Mouse (Mus musculus): ENCODE measurements at regions not wholly inside any gene's neighbourhood (a gene's known extent, or its start where the extent isn't known, plus 50 kb on each side); places are given as distances from the start of the nearest gene placed in this dataset.

- TF ChIP-seq HCFC1 (IDR thresholded peaks at IDR 0.05; ENCODE audit: borderline replicate concordance, insufficient read depth, low read length) (no peak), MAFK (IDR thresholded peaks at IDR 0.05; ENCODE audit: insufficient read depth, low read depth, low read length) (no peak), ZNF384 (IDR thresholded peaks at IDR 0.05; ENCODE audit: low read depth, low read length) (no peak), CHD2 (IDR thresholded peaks at IDR 0.05; ENCODE audit: low read depth, low read length) (no peak)
- DNase-seq (ENCODE audit: low read depth, low spot score): no peak
- no peak overlapping the region for H3K9ac ChIP-seq (ENCODE audit: insufficient read depth, low read depth, low read length, poor library complexity, severe bottlenecking)
- in situ Hi-C loops (cut with MboI; ENCODE audit: low sequenced_read_pairs in 2 of 2, unreplicated experiment in 2 of 2): no loop called here
- no peaks in the 10 kb centered on the region for H3K4me1 ChIP-seq (ENCODE audit: control insufficient read depth in 2 of 2, insufficient read depth in 2 of 2, low read length in 2 of 2, poor library complexity in 1 of 2)
- no peak overlapping the region; the same call in 1 of the 2 replicates for H3K27ac ChIP-seq (ENCODE audit: insufficient read depth, low read depth, low read length, poor library complexity, severe bottlenecking)
- H3K9me3 ChIP-seq (ENCODE audit: control insufficient read depth, insufficient read depth, low read depth, low read length): no peaks in the 10 kb centered on the region
- H3K36me3 ChIP-seq (ENCODE audit: control insufficient read depth, insufficient read depth, low read length, poor library complexity, severe bottlenecking): no peaks in the 10 kb centered on the region
- H3K4me3 ChIP-seq (ENCODE audit: insufficient read depth in 1 of 2, low read depth in 1 of 2, low read length in 2 of 2, poor library complexity in 1 of 2, severe bottlenecking in 1 of 2): no peak overlapping the region
Measured at GRCm38 (mm10) chr11:93729119-93729518, 156.4 kb downstream of the Utp18 start.

- TF ChIP-seq CHD2 (IDR thresholded peaks at IDR 0.05; ENCODE audit: low read depth, low read length) (no peak), ZNF384 (IDR thresholded peaks at IDR 0.05; ENCODE audit: low read depth, low read length) (no peak), HCFC1 (IDR thresholded peaks at IDR 0.05; ENCODE audit: borderline replicate concordance, insufficient read depth, low read length) (no peak), MAFK (IDR thresholded peaks at IDR 0.05; ENCODE audit: insufficient read depth, low read depth, low read length) (no peak)
- no peaks in the 10 kb centered on the region for H3K4me1 ChIP-seq (ENCODE audit: control insufficient read depth in 2 of 2, insufficient read depth in 2 of 2, low read length in 2 of 2, poor library complexity in 1 of 2)
- no peaks in the 10 kb centered on the region for H3K9me3 ChIP-seq (ENCODE audit: control insufficient read depth, insufficient read depth, low read depth, low read length)
- no peak overlapping the region for H3K4me3 ChIP-seq (ENCODE audit: insufficient read depth in 1 of 2, low read depth in 1 of 2, low read length in 2 of 2, poor library complexity in 1 of 2, severe bottlenecking in 1 of 2)
- no peak overlapping the region for H3K9ac ChIP-seq (ENCODE audit: insufficient read depth, low read depth, low read length, poor library complexity, severe bottlenecking)
- no peak for DNase-seq (ENCODE audit: low read depth, low spot score)
- in situ Hi-C loops (cut with MboI; ENCODE audit: low sequenced_read_pairs in 2 of 2, unreplicated experiment in 2 of 2): no loop called here
- H3K36me3 ChIP-seq (ENCODE audit: control insufficient read depth, insufficient read depth, low read length, poor library complexity, severe bottlenecking): no peaks in the 10 kb centered on the region
- no peak overlapping the region for H3K27ac ChIP-seq (ENCODE audit: insufficient read depth, low read depth, low read length, poor library complexity, severe bottlenecking)
Measured at GRCm38 (mm10) chr11:93725242-93725641, 160.3 kb downstream of the Utp18 start.

- H3K9ac ChIP-seq (ENCODE audit: insufficient read depth, low read depth, low read length, poor library complexity, severe bottlenecking): no peak overlapping the region
- DNase-seq (ENCODE audit: low read depth, low spot score): no peak
- H3K4me1 ChIP-seq (ENCODE audit: control insufficient read depth in 2 of 2, insufficient read depth in 2 of 2, low read length in 2 of 2, poor library complexity in 1 of 2): no peaks in the 10 kb centered on the region
- no peaks in the 10 kb centered on the region for H3K9me3 ChIP-seq (ENCODE audit: control insufficient read depth, insufficient read depth, low read depth, low read length)
- no peak overlapping the region for H3K4me3 ChIP-seq (ENCODE audit: insufficient read depth in 1 of 2, low read depth in 1 of 2, low read length in 2 of 2, poor library complexity in 1 of 2, severe bottlenecking in 1 of 2)
- no peak for TF ChIP-seq ZNF384 (IDR thresholded peaks at IDR 0.05; ENCODE audit: low read depth, low read length)
- no peak for TF ChIP-seq HCFC1 (IDR thresholded peaks at IDR 0.05; ENCODE audit: borderline replicate concordance, insufficient read depth, low read length)
- no peak for TF ChIP-seq CHD2 (IDR thresholded peaks at IDR 0.05; ENCODE audit: low read depth, low read length)
- TF ChIP-seq MAFK (IDR thresholded peaks at IDR 0.05; ENCODE audit: insufficient read depth, low read depth, low read length): no peak
- TF ChIP-seq ZC3H11A (IDR thresholded peaks at IDR 0.05; ENCODE audit: borderline replicate concordance, low read depth, low read length): no peak
- H3K27ac ChIP-seq (ENCODE audit: insufficient read depth, low read depth, low read length, poor library complexity, severe bottlenecking): no peak overlapping the region
- no peaks in the 10 kb centered on the region for H3K36me3 ChIP-seq (ENCODE audit: control insufficient read depth, insufficient read depth, low read length, poor library complexity, severe bottlenecking)
- in situ Hi-C loops (cut with MboI; ENCODE audit: low sequenced_read_pairs in 2 of 2, unreplicated experiment in 2 of 2): no loop called here
Measured at GRCm38 (mm10) chr11:93719141-93719540, 166.4 kb downstream of the Utp18 start.

- H3K9ac ChIP-seq (ENCODE audit: insufficient read depth, low read depth, low read length, poor library complexity, severe bottlenecking): no peak overlapping the region
- in situ Hi-C loops (cut with MboI; ENCODE audit: low sequenced_read_pairs in 2 of 2, unreplicated experiment in 2 of 2): no loop called here
- no peak for TF ChIP-seq ZNF384 (IDR thresholded peaks at IDR 0.05; ENCODE audit: low read depth, low read length)
- no peak for TF ChIP-seq MAFK (IDR thresholded peaks at IDR 0.05; ENCODE audit: insufficient read depth, low read depth, low read length)
- no peak for TF ChIP-seq HCFC1 (IDR thresholded peaks at IDR 0.05; ENCODE audit: borderline replicate concordance, insufficient read depth, low read length)
- no peak overlapping the region for H3K4me3 ChIP-seq (ENCODE audit: insufficient read depth in 1 of 2, low read depth in 1 of 2, low read length in 2 of 2, poor library complexity in 1 of 2, severe bottlenecking in 1 of 2)
- H3K36me3 ChIP-seq (ENCODE audit: control insufficient read depth, insufficient read depth, low read length, poor library complexity, severe bottlenecking): no peaks in the 10 kb centered on the region
- H3K4me1 ChIP-seq (ENCODE audit: control insufficient read depth in 2 of 2, insufficient read depth in 2 of 2, low read length in 2 of 2, poor library complexity in 1 of 2): no peaks in the 10 kb centered on the region
- no peaks in the 10 kb centered on the region for H3K9me3 ChIP-seq (ENCODE audit: control insufficient read depth, insufficient read depth, low read depth, low read length)
- H3K27ac ChIP-seq (ENCODE audit: insufficient read depth, low read depth, low read length, poor library complexity, severe bottlenecking): no peak overlapping the region
- DNase-seq (ENCODE audit: low read depth, low spot score): no peak
Measured at GRCm38 (mm10) chr11:93709686-93710085, 175.9 kb downstream of the Utp18 start.

- Histone ChIP-seq H3K9me3 (ENCODE audit: control insufficient read depth, insufficient read depth, low read depth, low read length) (no peaks in the 10 kb centered on the region), H3K36me3 (ENCODE audit: control insufficient read depth, insufficient read depth, low read length, poor library complexity, severe bottlenecking) (no peaks in the 10 kb centered on the region), H3K4me3 (ENCODE audit: insufficient read depth in 1 of 2, low read depth in 1 of 2, low read length in 2 of 2, poor library complexity in 1 of 2, severe bottlenecking in 1 of 2) (no peak overlapping the region), H3K9ac (ENCODE audit: insufficient read depth, low read depth, low read length, poor library complexity, severe bottlenecking) (no peak overlapping the region), H3K4me1 (ENCODE audit: control insufficient read depth in 2 of 2, insufficient read depth in 2 of 2, low read length in 2 of 2, poor library complexity in 1 of 2) (no peaks in the 10 kb centered on the region; a peak in 1 of 4 replicates), H3K27ac (ENCODE audit: insufficient read depth, low read depth, low read length, poor library complexity, severe bottlenecking) (no peak overlapping the region)
- TF ChIP-seq MAFK (IDR thresholded peaks at IDR 0.05; ENCODE audit: insufficient read depth, low read depth, low read length): no peak
- no peak for TF ChIP-seq ZC3H11A (IDR thresholded peaks at IDR 0.05; ENCODE audit: borderline replicate concordance, low read depth, low read length)
- no peak for TF ChIP-seq ZNF384 (IDR thresholded peaks at IDR 0.05; ENCODE audit: low read depth, low read length)
- no peak for TF ChIP-seq HCFC1 (IDR thresholded peaks at IDR 0.05; ENCODE audit: borderline replicate concordance, insufficient read depth, low read length)
- in situ Hi-C loops (cut with MboI; ENCODE audit: low sequenced_read_pairs in 2 of 2, unreplicated experiment in 2 of 2): no loop called here
- DNase-seq (ENCODE audit: low read depth, low spot score): no peak
Measured at GRCm38 (mm10) chr11:93696982-93697541, 188.5 kb downstream of the Utp18 start.

Measured in ES-E14 (cell line).